Mouse (Mus musculus) kidney, adult 8-10 months (tissue): ENCODE measurements around the gene Cd86.

Experiments
- DNase-seq, 2 experiments: peaks; one replicate each; pipeline ENCODE4 v3.0.0; 2022

Gene Cd86

GRCm38 (mm10) chr16:36596671-36597410 lies 69.0 kb downstream of the Cd86 start:
- DNase-seq, result peak; percentile 27 to 59

- no peak for DNase-seq
Measured at GRCm38 (mm10) chr16:36589898-36590297, 76.0 kb downstream of the Cd86 start.

GRCm38 (mm10) chr16:36587971-36588370 lies 77.9 kb downstream of the Cd86 start:
- no peak for DNase-seq

GRCm38 (mm10) chr16:36582073-36582472 lies 83.8 kb downstream of the Cd86 start:
- no peak for DNase-seq

GRCm38 (mm10) chr16:36571942-36572341 lies 93.9 kb downstream of the Cd86 start:
- no peak for DNase-seq

- DNase-seq, result peak in 1 of 2 experiments; percentile 9
Measured at GRCm38 (mm10) chr16:36561386-36562338, 104.2 kb downstream of the Cd86 start, which contains the start of gene Casr. Casr (minus strand) TSS chr16:36562141.

GRCm38 (mm10) chr16:36559573-36559972 lies 106.3 kb downstream of the Cd86 start:
- no peak for DNase-seq

- no peak for DNase-seq
Measured at GRCm38 (mm10) chr16:36555672-36556165, 110.2 kb downstream of the Cd86 start.
